Mouse (Mus musculus) hindbrain, postnatal 0 days (tissue): Measurements from ENCODE around the gene Slc27a1. TPM values are rescaled to one million over a fixed set of nuclear protein-coding genes. Genes with fewer than 3 reads are reported as not detected.

Experiments used
- ATAC-seq: fragments of 200-750 bp; cut with Nextera tagmentation; 2 replicates; pipeline ENCODE4 v1.8.0; 2017; ENCODE audit warnings: mild to moderate bottlenecking, moderate TSS enrichment, moderate library complexity
- DNase-seq: peaks from one replicate; pipeline ENCODE4 v3.0.0-alpha.2; 2015; ENCODE audit warnings: low spot score
- H3K27ac ChIP-seq: fragments of 300-500 bp; sonication (generic); 2 replicates; pipeline ENCODE4 v1.5.1; 2014; ENCODE audit warnings: mild to moderate bottlenecking
- H3K27me3 ChIP-seq: fragments of 300-500 bp; sonication (generic); 2 replicates; pipeline ENCODE4 v1.6.1; 2014; ENCODE audit warnings: low read length, mixed read lengths; ENCODE audit not compliant: insufficient read depth
- H3K36me3 ChIP-seq: fragments of 300-500 bp; sonication (generic); 2 replicates; pipeline ENCODE4 v1.6.1; 2014; ENCODE audit warnings: low read length, mixed read lengths; ENCODE audit not compliant: insufficient read depth
- H3K4me1 ChIP-seq: fragments of 300-500 bp; sonication (generic); 2 replicates; pipeline ENCODE4 v1.6.1; 2014; ENCODE audit warnings: antibody characterized with exemption, low read length, mixed read lengths; ENCODE audit not compliant: insufficient read depth
- H3K4me2 ChIP-seq: fragments of 300-500 bp; sonication (generic); 2 replicates; pipeline ENCODE4 v1.6.1; 2014; ENCODE audit warnings: low read depth, mild to moderate bottlenecking, low read length, moderate library complexity, mixed read lengths
- H3K4me3 ChIP-seq: fragments of 300-500 bp; sonication (generic); 2 replicates; pipeline ENCODE4 v1.5.1; 2014; ENCODE audit warnings: low read length
- H3K9ac ChIP-seq: fragments of 300-500 bp; sonication (generic); replicated peaks from 2 replicates; pipeline ENCODE4 v1.6.1; 2014; ENCODE audit warnings: mild to moderate bottlenecking, low read length, moderate library complexity, mixed read lengths
- H3K9me3 ChIP-seq: fragments of 300-500 bp; sonication (generic); 2 replicates; pipeline ENCODE4 v1.6.1; 2016; ENCODE audit warnings: low read length, mixed read lengths
- CTCF ChIP-seq: IDR thresholded peaks from 2 replicates; pipeline ENCODE4 v1.5.1; 2016; ENCODE audit warnings: antibody characterized with exemption, control low read depth, low read depth
- WGBS: fragments of 180-500 bp; shearing (Covaris S2); extraction: QIAGEN DNeasy Blood & Tissue Kit; methylation state at CpG from one replicate; pipeline ENCODE4 v1.1.7; 2014; 5-methylcytosine and 5-hydroxymethylcytosine counted together
- polyA plus RNA-seq: library from polyadenylated mRNA; unstranded; fragments of >200 nt; fragmentation: Nextera tagmentation; extraction: Ambion mirVana; gene quantifications from 2 replicates; pipeline ENCODE4 v1.2.1, GENCODE M21; 2015
- total RNA-seq: library from RNA; depleted of rRNA; stranded (reverse); fragments of >200 nt; gene quantifications from 2 replicates; pipeline ENCODE4 v1.2.3, GENCODE M21; 2014

Slc27a1 gene
- total and polyA plus RNA-seq, 2 experiments from 2014 or later, result 127 to 238 TPM

DNA sequence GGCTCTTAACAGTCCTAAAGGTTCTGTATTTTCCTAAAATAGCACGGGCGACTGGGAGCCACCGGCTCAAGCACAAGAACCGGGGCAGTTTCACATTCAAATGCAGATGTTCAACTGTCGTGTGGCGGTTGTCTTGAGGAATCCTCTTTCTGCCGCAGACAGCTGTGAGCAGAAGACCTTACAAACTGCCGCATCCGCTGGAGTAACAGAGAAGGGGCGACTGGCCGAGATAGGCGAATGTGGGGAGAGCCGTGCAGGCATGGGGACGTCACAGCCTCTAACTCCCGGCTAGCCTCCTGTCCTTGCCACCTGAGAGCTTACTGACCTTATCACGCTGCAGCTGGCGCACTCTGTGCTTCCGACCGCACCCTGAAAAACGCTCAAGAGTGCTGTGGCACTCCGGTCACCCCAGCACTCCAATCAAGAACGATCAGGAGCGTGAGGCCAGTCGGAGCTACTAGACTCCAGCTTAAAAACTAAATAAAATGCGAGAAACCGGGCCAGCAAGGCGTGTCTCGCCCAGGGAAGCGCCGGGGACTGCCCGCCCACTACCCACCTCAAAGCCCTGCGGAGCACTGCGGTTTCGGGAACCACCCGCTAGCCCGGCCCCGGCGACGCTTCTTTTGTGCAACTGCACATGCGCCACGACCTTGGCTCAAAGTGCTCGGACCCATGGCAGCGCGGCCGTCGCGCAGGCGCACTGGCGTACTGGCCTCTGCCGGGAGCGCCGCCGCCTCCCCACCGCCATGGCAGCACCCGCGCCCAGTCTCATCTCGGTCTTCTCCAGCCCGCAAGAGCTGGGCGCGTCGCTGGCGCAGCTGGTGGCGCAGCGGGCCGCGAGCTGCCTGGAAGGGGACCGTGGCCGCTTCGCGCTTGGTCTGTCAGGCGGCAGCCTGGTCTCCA is 23.0 kb downstream of the Slc27a1 start, which contains the start of gene Pgls:
Gene Pgls, plus strand, starts transcription at position 706 of the 903 bp plus-strand sequence.
- peak within 1 kb of the TSS; percentile 84 for H3K4me2 ChIP-seq
- TF ChIP-seq CTCF, result no peak
- peak within 1 kb of the TSS; percentile 98 for H3K27ac ChIP-seq
- no peaks in the 10 kb centered on the region for H3K9me3 ChIP-seq
- peak within 1 kb of the TSS; percentile 71 for H3K4me3 ChIP-seq
- DNase-seq (peak; percentile 98), ATAC-seq (peak; percentile 83)
- H3K36me3 ChIP-seq, result no peaks in the 10 kb centered on the region
- WGBS, result under 1% methylated on average over 71 of the region's 71 CpGs
- H3K4me1 ChIP-seq, result peaks cover 11% of the 10 kb centered on the region
- peak within 1 kb of the TSS; percentile 84 for H3K9ac ChIP-seq
- H3K27me3 ChIP-seq, result no peaks in the 10 kb centered on the region

DNA sequence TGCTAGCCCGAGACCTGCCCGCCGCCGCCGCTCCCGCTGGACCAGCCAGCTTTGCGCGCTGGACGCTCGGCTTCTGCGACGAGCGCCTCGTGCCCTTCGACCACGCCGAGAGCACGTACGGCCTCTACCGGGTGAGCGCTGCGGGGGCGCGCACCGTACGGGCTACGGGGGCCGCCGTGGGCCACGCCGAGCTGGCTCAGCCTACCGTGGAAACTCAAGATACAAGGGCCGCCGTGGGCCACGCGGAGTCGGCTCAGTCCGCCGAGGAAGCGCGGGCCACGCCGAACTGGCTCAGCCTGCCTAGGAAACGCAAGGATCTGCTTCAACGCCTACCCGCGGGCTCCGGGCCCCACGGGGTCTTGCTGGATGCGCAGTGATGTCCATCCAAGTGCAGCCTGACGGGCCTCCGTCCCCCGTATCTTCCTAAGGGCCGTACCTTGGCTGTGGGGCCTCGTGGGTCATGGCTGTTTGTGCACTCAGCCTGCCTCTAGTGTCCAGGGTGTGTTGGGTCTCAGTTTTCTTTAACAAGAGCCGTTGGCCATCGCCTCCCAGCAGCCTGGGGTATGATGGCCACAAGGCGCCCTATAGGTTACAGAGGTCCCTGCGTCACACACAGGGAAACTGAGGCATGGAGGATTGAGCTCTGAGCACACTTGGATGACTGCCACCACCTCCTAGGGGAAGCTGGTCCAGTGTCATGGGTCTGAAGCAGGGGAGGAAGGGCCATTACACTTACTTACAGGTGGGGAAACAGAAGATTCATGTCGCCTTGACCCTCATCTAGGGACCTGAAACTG is 23.9 kb downstream of the Slc27a1 start:
- peak; percentile 84 for DNase-seq

DNA sequence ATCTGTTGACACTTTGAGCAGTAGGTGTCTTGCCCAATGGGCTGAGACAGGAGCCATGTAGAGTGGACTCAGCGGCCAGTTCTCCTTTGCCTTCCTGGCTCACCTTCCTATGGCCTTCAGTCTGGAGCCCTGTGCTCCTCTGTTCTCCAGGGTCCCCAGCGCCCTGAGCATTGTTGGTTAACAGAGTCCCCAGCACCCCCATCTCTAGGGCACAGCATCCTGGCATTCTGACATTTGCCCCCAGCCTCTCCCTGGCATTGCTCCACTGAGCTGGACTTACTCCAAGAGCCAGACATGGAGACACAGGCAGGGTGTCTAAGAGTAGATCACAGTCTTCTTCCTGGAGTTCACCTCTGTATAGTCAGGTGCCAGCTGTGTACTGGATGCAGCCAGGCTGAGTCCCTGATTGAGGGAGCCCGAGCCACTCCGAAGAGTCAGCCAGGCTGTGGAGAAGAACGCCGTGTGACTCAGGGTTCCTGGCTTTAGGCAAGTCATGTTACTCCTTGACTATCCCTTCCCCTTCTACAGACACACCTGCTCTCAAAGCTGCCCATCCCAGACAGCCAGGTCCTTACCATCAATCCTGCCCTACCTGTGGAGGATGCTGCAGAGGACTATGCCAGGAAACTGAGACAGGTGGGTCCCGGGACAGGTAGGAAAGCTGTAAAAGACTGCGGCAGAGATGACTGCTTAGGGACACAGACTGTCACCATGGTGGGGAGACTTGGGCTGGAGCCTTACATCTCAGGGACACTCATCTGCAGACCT is 25.1 kb downstream of the Slc27a1 start:
- WGBS, result 87% methylated on average over 8 of the region's 8 CpGs
- no peak overlapping the region for H3K4me3 ChIP-seq
- no peak overlapping the region for H3K4me2 ChIP-seq
- H3K4me1 ChIP-seq, result peaks cover 11% of the 10 kb centered on the region
- 0 out of 2 replicates have a peak overlapping the region, but pooled peaks have one; percentile 24 for H3K9ac ChIP-seq
- H3K9me3 ChIP-seq, result no peaks in the 10 kb centered on the region
- TF ChIP-seq CTCF, result no peak
- DNase-seq (no peak), ATAC-seq (no peak)
- no peaks in the 10 kb centered on the region for H3K27me3 ChIP-seq
- H3K27ac ChIP-seq, result peak overlapping the region; percentile 98; the same call in 1 of the 2 replicates
- no peaks in the 10 kb centered on the region for H3K36me3 ChIP-seq

More for the DNA sequence above, 23.9 kb downstream of the Slc27a1 start:
- H3K9ac ChIP-seq, result peak overlapping the region; percentile 84
- no peaks in the 10 kb centered on the region for H3K36me3 ChIP-seq
- TF ChIP-seq CTCF, result peak; percentile 37; the same call in 1 of the 2 replicates
- peak overlapping the region; percentile 84 for H3K4me2 ChIP-seq
- ATAC-seq, result peak; percentile 74
- H3K27me3 ChIP-seq, result no peaks in the 10 kb centered on the region
- WGBS, result 5% methylated on average over 60 of the region's 60 CpGs
- peak overlapping the region; percentile 71 for H3K4me3 ChIP-seq
- H3K27ac ChIP-seq, result peak overlapping the region; percentile 98
- H3K4me1 ChIP-seq, result peaks cover 11% of the 10 kb centered on the region
- no peaks in the 10 kb centered on the region for H3K9me3 ChIP-seq

DNA sequence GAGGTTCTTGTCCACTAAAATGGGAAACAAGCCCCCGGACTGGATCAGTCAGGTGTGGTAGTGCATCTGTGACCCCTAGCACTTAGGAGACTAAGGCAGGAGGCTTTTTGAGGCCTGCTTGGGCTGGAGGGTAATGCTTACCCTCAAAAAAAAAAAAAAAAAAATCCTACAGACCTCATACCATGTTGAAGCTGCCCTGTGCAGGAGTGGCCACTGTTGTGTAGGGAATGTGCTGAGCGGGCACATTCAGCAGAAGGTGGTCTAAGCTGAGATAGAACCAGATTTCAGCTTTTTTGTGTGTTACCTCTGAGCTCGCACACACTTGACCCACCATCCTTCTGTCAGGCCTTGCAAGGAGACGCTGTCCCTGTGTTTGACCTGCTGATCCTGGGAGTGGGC is 25.6 kb downstream of the Slc27a1 start:
- H3K4me1 ChIP-seq, result peaks cover 11% of the 10 kb centered on the region
- H3K4me3 ChIP-seq, result no peak overlapping the region
- H3K27me3 ChIP-seq, result no peaks in the 10 kb centered on the region
- H3K9me3 ChIP-seq, result no peaks in the 10 kb centered on the region
- no peak overlapping the region for H3K27ac ChIP-seq
- no peaks in the 10 kb centered on the region for H3K36me3 ChIP-seq
- DNase-seq (no peak), ATAC-seq (no peak)
- no peak overlapping the region for H3K4me2 ChIP-seq
- no peak overlapping the region for H3K9ac ChIP-seq
- WGBS, result 92% methylated on average over 4 of the region's 4 CpGs
- no peak for TF ChIP-seq CTCF

DNA sequence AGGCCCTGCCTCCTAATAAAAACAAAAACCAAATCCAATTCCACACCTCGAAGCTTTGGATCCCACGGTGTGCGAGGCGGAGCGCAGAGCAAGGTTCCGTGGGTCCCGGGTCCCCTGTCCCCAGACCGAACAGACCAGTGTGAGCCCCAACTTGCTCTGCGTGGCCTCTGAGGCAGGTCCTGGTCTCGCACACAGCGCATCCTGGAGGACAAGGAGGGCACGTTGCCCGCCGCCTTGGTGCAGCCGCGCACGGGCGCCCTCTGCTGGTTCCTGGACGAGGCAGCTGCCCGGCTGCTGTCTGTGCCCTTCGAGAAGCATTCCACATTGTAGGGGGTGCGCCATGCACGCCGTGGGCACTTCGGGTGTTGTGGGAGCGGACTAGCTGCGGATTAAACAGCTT is 27.2 kb downstream of the Slc27a1 start:
- Histone ChIP-seq H3K9me3 (no peaks in the 10 kb centered on the region), H3K9ac (0 out of 2 replicates have a peak overlapping the region, but pooled peaks have one; percentile 21), H3K27ac (no peak overlapping the region), H3K4me3 (no peak overlapping the region), H3K27me3 (peaks cover 4% of the 10 kb centered on the region; the same call in 1 of the 2 replicates), H3K36me3 (no peaks in the 10 kb centered on the region), H3K4me1 (peaks cover 11% of the 10 kb centered on the region), H3K4me2 (peak overlapping the region; percentile 25)
- ATAC-seq (peak; percentile 50), DNase-seq (peak; percentile 91)
- WGBS, result 8% methylated on average over 27 of the region's 27 CpGs
- peak; percentile 100 for TF ChIP-seq CTCF

DNA sequence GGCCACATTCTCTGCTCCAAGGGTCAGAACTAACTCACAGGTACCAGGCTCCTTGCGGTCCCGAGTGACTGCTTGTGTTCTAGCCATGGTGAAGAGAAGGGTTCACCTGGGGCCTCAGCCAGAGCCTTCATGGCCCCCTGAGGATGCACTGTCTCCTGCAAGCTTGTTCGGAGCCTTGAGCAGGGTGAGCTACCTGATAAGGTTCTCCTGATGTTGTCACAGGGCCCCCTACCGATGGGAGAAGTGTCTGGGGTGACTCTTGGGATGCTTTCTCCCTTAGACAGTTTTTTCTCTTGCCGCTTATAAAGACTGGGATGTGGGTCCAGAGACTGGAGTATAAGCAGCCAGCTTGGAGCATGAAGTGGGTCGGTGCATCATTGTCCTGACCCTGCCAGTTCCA is 27.7 kb downstream of the Slc27a1 start:
- ATAC-seq, result no peak
- Histone ChIP-seq H3K9me3 (no peaks in the 10 kb centered on the region), H3K36me3 (no peaks in the 10 kb centered on the region), H3K4me1 (peaks cover 11% of the 10 kb centered on the region), H3K9ac (no peak overlapping the region), H3K4me3 (no peak overlapping the region), H3K27ac (no peak overlapping the region), H3K27me3 (peaks cover 4% of the 10 kb centered on the region; the same call in 1 of the 2 replicates), H3K4me2 (peak overlapping the region; percentile 25; the same call in 1 of the 2 replicates)
- no peak for DNase-seq
- no peak for TF ChIP-seq CTCF
- 63% methylated on average over 6 of the region's 6 CpGs for WGBS
